Mouse (Mus musculus) yolk sac, embryonic 10.5 days (tissue): ENCODE data around the gene Ttyh2.

Experiments used
- DNase-seq: peaks from one replicate; pipeline ENCODE4 v3.0.0-alpha.2; 2017; ENCODE audit warnings: low spot score

The Ttyh2 gene

GRCm38 (mm10) chr11:114764820-114765818 lies 89.9 kb downstream of the Ttyh2 start, which contains the start of gene Kif19a:
Gene Kif19a, plus strand, starts transcription at chr11:114765388.
- DNase-seq = peak; percentile 68

- DNase-seq = no peak
These were observed 94.7 kb downstream of the Ttyh2 start for GRCm38 (mm10) chr11:114769911-114770310.
